Mouse (Mus musculus) ES-E14 (cell line): ENCODE results near the gene Batf3.

Experiments
- CHD2 ChIP-seq: IDR thresholded peaks from 2 replicates; pipeline ENCODE4 v1.6.1; 2014; ENCODE audit warnings: mild to moderate bottlenecking, low read depth, low read length, inconsistent platforms
- MAFK ChIP-seq: IDR thresholded peaks from 2 replicates; pipeline ENCODE4 v1.6.1; 2014; ENCODE audit warnings: mild to moderate bottlenecking, low read depth, low read length, inconsistent platforms; ENCODE audit not compliant: insufficient read depth
- ZC3H11A ChIP-seq: IDR thresholded peaks from 2 replicates; pipeline ENCODE4 v1.6.1; 2012; ENCODE audit warnings: low read depth, mild to moderate bottlenecking, inconsistent platforms, low read length, borderline replicate concordance

DNA sequence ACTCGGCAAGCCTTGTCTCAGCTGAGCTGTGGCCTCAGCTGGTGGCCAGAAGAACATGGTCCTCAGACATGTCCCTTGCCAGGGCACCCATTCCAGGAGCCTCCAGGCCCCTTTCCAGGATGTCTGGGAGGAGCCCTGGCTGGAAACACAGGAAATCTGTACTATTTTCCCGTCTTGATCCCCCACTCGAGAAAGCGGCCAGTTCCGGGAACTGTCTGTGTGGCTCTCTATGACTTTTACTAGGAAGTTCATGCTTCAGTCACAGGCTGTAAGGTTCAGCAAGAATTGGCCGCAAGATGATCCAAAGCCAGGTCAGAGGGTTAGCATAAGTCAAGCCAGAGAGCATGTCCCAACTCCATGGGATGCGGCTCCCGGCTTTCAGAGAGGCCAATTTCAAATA is 5.6 kb upstream of the Batf3 start:
- no peak for TF ChIP-seq ZC3H11A
- TF ChIP-seq MAFK: no peak
- TF ChIP-seq CHD2: no peak
